Mouse (Mus musculus) heart, postnatal 0 days (tissue): ENCODE measurements around the gene Acsm4.

Source experiments
- CTCF ChIP-seq: IDR thresholded peaks from 2 replicates; pipeline ENCODE4 v1.5.1; 2016; ENCODE audit warnings: antibody characterized with exemption, control low read depth, low read depth
- EP300 ChIP-seq: IDR thresholded peaks from 2 replicates; pipeline ENCODE4 v1.6.1; 2016; ENCODE audit warnings: antibody characterized with exemption, low read depth

GRCm38 (mm10) chr7:119682699-119683098, 7.1 kb upstream of the Acsm4 start:
- no peak for TF ChIP-seq CTCF
- no peak for TF ChIP-seq EP300
